Mouse (Mus musculus) limb, embryonic 12.5 days (tissue): Measurements from ENCODE around the gene Serpinh1. TPM values are rescaled to one million over a fixed set of nuclear protein-coding genes. Genes with fewer than 3 reads are reported as not detected.
A peak's percentile ranks its signal among the peaks of the same experiment; 100 is the strongest.

ENCODE experiments used
- ATAC-seq: fragments of 200-750 bp; cut with Nextera tagmentation; 2 replicates; pipeline ENCODE4 v1.8.0; 2017; ENCODE audit warnings: low read depth, moderate TSS enrichment; ENCODE audit not compliant: insufficient number of reproducible peaks, insufficient read depth, low FRiP score, low TSS enrichment
- H3K27ac ChIP-seq: fragments of 300-500 bp; sonication (generic); 2 replicates; pipeline ENCODE4 v1.5.1; 2016; ENCODE audit warnings: mild to moderate bottlenecking, moderate library complexity
- H3K27me3 ChIP-seq: fragments of 300-500 bp; sonication (generic); 2 replicates; pipeline ENCODE4 v1.6.1; 2016; ENCODE audit warnings: mild to moderate bottlenecking, moderate library complexity
- H3K36me3 ChIP-seq: fragments of 300-500 bp; sonication (generic); 2 replicates; pipeline ENCODE4 v1.6.1; 2016; ENCODE audit warnings: mild to moderate bottlenecking, moderate library complexity
- H3K4me1 ChIP-seq: fragments of 300-500 bp; sonication (generic); replicated peaks from 2 replicates; pipeline ENCODE4 v1.6.1; 2016
- H3K4me2 ChIP-seq: fragments of 300-500 bp; sonication (generic); 2 replicates; pipeline ENCODE4 v1.6.1; 2016; ENCODE audit warnings: mild to moderate bottlenecking, moderate library complexity
- H3K4me3 ChIP-seq: fragments of 300-500 bp; sonication (generic); replicated peaks from 2 replicates; pipeline ENCODE4 v1.5.1; 2016; ENCODE audit warnings: mild to moderate bottlenecking
- H3K9ac ChIP-seq: fragments of 300-500 bp; sonication (generic); replicated peaks from 2 replicates; pipeline ENCODE4 v1.6.1; 2016; ENCODE audit warnings: mild to moderate bottlenecking, moderate library complexity
- H3K9me3 ChIP-seq: fragments of 300-500 bp; sonication (generic); 2 replicates; pipeline ENCODE4 v1.6.1; 2016; ENCODE audit warnings: mild to moderate bottlenecking, moderate library complexity
- WGBS: fragments of 180-500 bp; shearing (Covaris S2); methylation state at CpG from one replicate; pipeline ENCODE4 v1.1.7; 2016; 5-methylcytosine and 5-hydroxymethylcytosine counted together
- polyA plus RNA-seq: library from polyadenylated mRNA; unstranded; fragments of >200 nt; fragmentation: Nextera tagmentation; extraction: Ambion mirVana; gene quantifications from 2 replicates; pipeline ENCODE4 v1.2.1, GENCODE M21; 2016

Serpinh1 gene
- polyA plus RNA-seq, 1 experiment from 2014 or later: 1,189 TPM

DNA sequence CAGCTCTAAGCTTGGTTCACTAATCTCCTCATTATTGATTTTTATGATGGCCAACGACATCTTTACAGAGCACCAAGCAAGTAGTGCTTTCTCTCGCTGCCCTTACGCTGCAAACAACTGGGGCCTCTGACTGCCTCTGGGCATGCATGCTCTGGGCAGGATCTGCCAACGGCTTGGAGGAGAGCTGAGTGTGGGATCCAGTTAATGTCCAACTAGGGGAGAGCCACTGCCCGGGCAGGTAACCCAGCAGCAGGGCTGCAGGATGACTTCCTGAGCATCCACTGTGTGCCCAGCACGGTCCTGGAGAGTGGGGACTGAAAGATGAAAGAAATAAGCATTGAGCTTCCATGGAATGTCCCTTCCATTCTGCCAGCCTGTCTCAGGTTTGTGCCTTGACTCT is 13.7 kb upstream of the Serpinh1 start:
- Histone ChIP-seq H3K9ac (no peak overlapping the region), H3K36me3 (no peaks in the 10 kb centered on the region), H3K4me1 (peaks cover 6% of the 10 kb centered on the region; the same call in 1 of the 2 replicates), H3K4me2 (no peak overlapping the region), H3K9me3 (no peaks in the 10 kb centered on the region), H3K27me3 (0 out of 2 replicates have a peak, but pooled peaks cover 3% of the 10 kb centered on the region), H3K27ac (no peak overlapping the region), H3K4me3 (no peak overlapping the region)
- ATAC-seq: no peak
- 61% methylated on average over 6 of the region's 6 CpGs for WGBS

DNA sequence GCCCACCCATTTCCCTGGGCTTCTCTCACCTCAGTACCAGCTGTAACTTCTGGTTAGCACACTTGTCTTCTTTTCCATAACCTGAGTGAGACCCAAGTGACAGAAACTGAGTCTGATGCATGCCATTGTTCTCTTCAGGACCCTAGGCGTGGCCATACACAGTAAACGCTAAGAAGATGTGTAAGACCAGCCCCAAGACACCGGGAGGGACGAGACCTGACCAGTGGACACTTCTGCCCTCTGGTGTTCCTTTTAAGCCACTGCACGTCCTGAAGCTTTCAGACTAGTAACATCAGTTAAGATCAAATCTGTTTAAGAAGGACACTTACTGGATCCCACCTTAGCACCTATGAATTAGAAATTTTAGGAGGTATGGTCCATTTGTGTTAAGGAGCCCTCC is 12.0 kb upstream of the Serpinh1 start:
- 0 out of 2 replicates have a peak overlapping the region, but pooled peaks have one; percentile 14 for H3K27ac ChIP-seq
- no peaks in the 10 kb centered on the region for H3K36me3 ChIP-seq
- WGBS: 2% methylated on average over 5 of the region's 5 CpGs
- peaks cover 23% of the 10 kb centered on the region for H3K4me1 ChIP-seq
- no peaks in the 10 kb centered on the region for H3K27me3 ChIP-seq
- no peak overlapping the region for H3K4me3 ChIP-seq
- H3K4me2 ChIP-seq: no peak overlapping the region
- H3K9ac ChIP-seq: no peak overlapping the region
- ATAC-seq: no peak
- no peaks in the 10 kb centered on the region for H3K9me3 ChIP-seq

- Histone ChIP-seq H3K4me1 (peaks cover 37% of the 10 kb centered on the region), H3K27me3 (no peaks in the 10 kb centered on the region), H3K36me3 (no peaks in the 10 kb centered on the region), H3K9me3 (no peaks in the 10 kb centered on the region), H3K9ac (no peak overlapping the region), H3K4me2 (no peak overlapping the region), H3K4me3 (no peak overlapping the region), H3K27ac (peak overlapping the region; percentile 98; the same call in 1 of the 2 replicates)
- ATAC-seq: no peak
- 84% methylated on average over 2 of the region's 2 CpGs for WGBS
Measured at GRCm38 (mm10) chr7:99362137-99362536, 9.1 kb upstream of the Serpinh1 start.

- WGBS: 11% methylated on average over 8 of the region's 8 CpGs
- H3K4me3 ChIP-seq: no peak overlapping the region
- H3K4me1 ChIP-seq: peaks cover 49% of the 10 kb centered on the region
- no peaks in the 10 kb centered on the region for H3K9me3 ChIP-seq
- H3K4me2 ChIP-seq: peak overlapping the region; percentile 45
- peak overlapping the region; percentile 40 for H3K9ac ChIP-seq
- peak overlapping the region; percentile 98 for H3K27ac ChIP-seq
- no peaks in the 10 kb centered on the region for H3K36me3 ChIP-seq
- no peaks in the 10 kb centered on the region for H3K27me3 ChIP-seq
- no peak for ATAC-seq
Measured at GRCm38 (mm10) chr7:99360803-99361414, 7.9 kb upstream of the Serpinh1 start.

DNA sequence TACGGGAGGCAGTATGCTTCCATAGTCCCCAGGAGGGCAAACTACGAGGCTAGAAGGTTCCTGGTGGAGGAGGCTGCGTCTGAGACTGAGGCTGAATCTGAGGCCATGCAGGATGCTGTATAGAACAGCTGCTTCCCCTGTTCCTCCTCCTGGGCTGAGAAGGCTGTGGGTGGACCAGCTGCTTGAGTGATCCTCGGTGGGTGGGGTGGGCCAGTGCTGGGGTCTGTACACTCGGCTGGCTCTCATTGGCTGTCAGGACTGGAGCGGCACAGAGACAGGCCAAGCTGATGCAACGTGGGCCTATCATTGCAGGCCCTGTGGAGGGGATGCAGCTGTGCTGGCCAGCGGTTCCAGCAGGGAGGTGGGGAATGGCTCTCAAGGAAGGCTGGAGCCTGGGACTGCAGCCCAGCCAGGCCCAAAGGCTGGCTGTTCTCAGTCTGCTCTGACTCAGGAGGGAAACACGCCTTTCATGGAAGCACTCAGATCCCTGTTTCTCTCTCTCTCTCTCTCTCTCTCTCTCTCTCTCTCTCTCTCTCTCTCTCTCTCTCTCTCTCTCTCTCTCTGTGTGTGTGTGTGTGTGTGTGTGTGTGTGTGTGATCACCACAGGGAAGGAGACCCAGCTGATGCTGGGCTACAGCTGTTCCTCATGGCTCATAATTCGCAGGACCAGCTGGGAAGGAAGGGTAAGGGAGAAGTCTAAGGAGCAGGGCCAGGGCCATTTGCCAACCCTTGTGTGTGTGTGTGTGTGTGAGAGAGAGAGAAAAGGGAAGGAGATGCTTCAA is 7.2 kb upstream of the Serpinh1 start:
- peak; percentile 99 for ATAC-seq
- Histone ChIP-seq H3K9me3 (no peaks in the 10 kb centered on the region), H3K4me3 (0 out of 2 replicates have a peak overlapping the region, but pooled peaks have one; percentile 6), H3K36me3 (no peaks in the 10 kb centered on the region), H3K9ac (peak overlapping the region; percentile 52), H3K27me3 (no peaks in the 10 kb centered on the region), H3K4me1 (peaks cover 55% of the 10 kb centered on the region), H3K4me2 (peak overlapping the region; percentile 45), H3K27ac (peak overlapping the region; percentile 98)
- WGBS: 1% methylated on average over 10 of the region's 10 CpGs

GRCm38 (mm10) chr7:99358371-99358770 is 5.3 kb upstream of the Serpinh1 start:
- peaks cover 67% of the 10 kb centered on the region for H3K4me1 ChIP-seq
- ATAC-seq: no peak
- H3K27ac ChIP-seq: no peak overlapping the region
- no peak overlapping the region for H3K9ac ChIP-seq
- H3K9me3 ChIP-seq: no peaks in the 10 kb centered on the region
- H3K4me3 ChIP-seq: no peak overlapping the region
- 89% methylated on average over 8 of the region's 8 CpGs for WGBS
- no peaks in the 10 kb centered on the region for H3K27me3 ChIP-seq
- no peak overlapping the region for H3K4me2 ChIP-seq
- H3K36me3 ChIP-seq: no peaks in the 10 kb centered on the region

GRCm38 (mm10) chr7:99357201-99357600 is 4.2 kb upstream of the Serpinh1 start:
- no peaks in the 10 kb centered on the region for H3K36me3 ChIP-seq
- H3K27ac ChIP-seq: peak overlapping the region; percentile 99
- H3K9me3 ChIP-seq: no peaks in the 10 kb centered on the region
- H3K9ac ChIP-seq: no peak overlapping the region
- peaks cover 71% of the 10 kb centered on the region for H3K4me1 ChIP-seq
- H3K27me3 ChIP-seq: no peaks in the 10 kb centered on the region
- no peak overlapping the region for H3K4me2 ChIP-seq
- H3K4me3 ChIP-seq: no peak overlapping the region
- ATAC-seq: no peak
- 70% methylated on average over 7 of the region's 7 CpGs for WGBS

GRCm38 (mm10) chr7:99356244-99356930 is 3.3 kb upstream of the Serpinh1 start:
- Histone ChIP-seq H3K4me2 (peak overlapping the region; percentile 50), H3K27me3 (no peaks in the 10 kb centered on the region), H3K4me1 (peaks cover 68% of the 10 kb centered on the region), H3K4me3 (peak overlapping the region; percentile 20; the same call in 1 of the 2 replicates), H3K9me3 (no peaks in the 10 kb centered on the region), H3K9ac (peak overlapping the region; percentile 53; the same call in 1 of the 2 replicates), H3K27ac (peak overlapping the region; percentile 99), H3K36me3 (no peaks in the 10 kb centered on the region)
- no peak for ATAC-seq
- 32% methylated on average over 9 of the region's 9 CpGs for WGBS

DNA sequence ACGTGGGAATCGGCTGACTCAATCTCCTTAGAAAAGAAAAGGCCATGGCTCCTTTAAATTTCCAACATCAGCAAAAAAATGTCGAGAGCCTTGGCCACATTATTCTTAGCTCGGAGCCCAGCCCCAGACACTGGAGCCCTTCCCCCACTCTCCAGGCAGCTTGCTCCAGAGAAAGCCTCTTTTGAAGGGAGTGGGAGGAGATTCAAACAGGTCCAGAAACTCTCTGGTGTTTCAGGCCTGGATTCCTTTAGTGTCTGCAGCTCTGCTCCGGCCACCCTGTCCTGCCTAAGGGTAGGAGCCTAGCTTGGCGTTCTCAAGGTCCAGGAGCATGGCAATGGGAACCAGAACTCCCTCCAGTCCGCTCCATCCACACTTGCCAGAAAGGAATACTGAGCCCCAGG is 2.7 kb upstream of the Serpinh1 start:
- H3K9ac ChIP-seq: peak overlapping the region; percentile 53
- H3K27me3 ChIP-seq: no peaks in the 10 kb centered on the region
- peak overlapping the region; percentile 99 for H3K27ac ChIP-seq
- WGBS: 3% methylated on average over 7 of the region's 7 CpGs
- peak overlapping the region; percentile 20 for H3K4me3 ChIP-seq
- ATAC-seq: 0 out of 2 replicates have a peak, but pooled peaks have one; percentile 13
- H3K9me3 ChIP-seq: no peaks in the 10 kb centered on the region
- H3K4me1 ChIP-seq: peaks cover 66% of the 10 kb centered on the region
- no peaks in the 10 kb centered on the region for H3K36me3 ChIP-seq
- H3K4me2 ChIP-seq: peak overlapping the region; percentile 50

GRCm38 (mm10) chr7:99351802-99352517 is 1.1 kb downstream of the Serpinh1 start:
- ATAC-seq: no peak
- 1% methylated on average over 18 of the region's 18 CpGs for WGBS
- no peaks in the 10 kb centered on the region for H3K9me3 ChIP-seq
- peaks cover 64% of the 10 kb centered on the region for H3K4me1 ChIP-seq
- H3K27ac ChIP-seq: peak overlapping the region; percentile 99
- H3K9ac ChIP-seq: peak overlapping the region; percentile 98
- peak overlapping the region; percentile 83 for H3K4me3 ChIP-seq
- no peaks in the 10 kb centered on the region for H3K27me3 ChIP-seq
- H3K36me3 ChIP-seq: peaks cover 29% of the 10 kb centered on the region
- H3K4me2 ChIP-seq: peak overlapping the region; percentile 96
